18 mouse cellular contexts compared by ENCODE assay signal in genomic region chr5:107875261-107875611, GRCm38 (mm10). TPM values are rescaled to one million over a fixed set of nuclear protein-coding genes. Genes with fewer than 3 reads are reported as not detected.
DNase-seq lines count a peak whose midpoint lies in the region; ATAC-seq and TF ChIP-seq lines count a peak whose summit lies in the region.
"Had no signal": no experiment of that assay in that cellular context is flagged by ENCODE, and none has a peak within 500 bp of the region (broad histone marks: within the 10 kb centered on the region; RNA-seq: fewer than 3 reads in every experiment).

No protein-coding gene starts in this region.

- H3K9ac ChIP-seq in heart, postnatal 0 days (replicated peaks; ENCODE audit: low read depth, low read length), result no peak overlapping the region
- H3K9ac ChIP-seq in kidney, embryonic 16.5 days (replicated peaks; ENCODE audit: low read length), result no peak overlapping the region
- H3K9ac ChIP-seq in liver, embryonic 15.5 days, result peak overlapping the region; percentile 31
- no peak overlapping the region for H3K9ac ChIP-seq in forebrain, embryonic 12.5 days
- H3K9ac ChIP-seq in midbrain, embryonic 16.5 days (ENCODE audit: low read depth, low read length), result no peak overlapping the region
- H3K9ac ChIP-seq: limb, embryonic 13.5 days had no signal

- H3K27ac ChIP-seq in heart, postnatal 0 days (ENCODE audit: low read depth), result peak overlapping the region; percentile 91
- H3K27ac ChIP-seq in kidney, embryonic 16.5 days (ENCODE audit: low read length), result no peak overlapping the region
- peak overlapping the region; percentile 99 for H3K27ac ChIP-seq in liver, embryonic 15.5 days (replicated peaks)
- H3K27ac ChIP-seq in forebrain, embryonic 12.5 days, result no peak overlapping the region
- no peak overlapping the region for H3K27ac ChIP-seq in midbrain, embryonic 16.5 days (ENCODE audit: low read length)
- H3K27ac ChIP-seq: hindbrain, embryonic 10.5 days; limb, embryonic 13.5 days; midbrain, embryonic 10.5 days had no signal

- no peak for TF ChIP-seq CTCF in heart, postnatal 0 days (IDR thresholded peaks at IDR 0.05; ENCODE audit: low read depth)

- H3K4me3 ChIP-seq in heart, postnatal 0 days (ENCODE audit: low read depth, low read length), result no peak overlapping the region
- H3K4me3 ChIP-seq in kidney, embryonic 16.5 days (ENCODE audit: low read length), result no peak overlapping the region
- peak overlapping the region; percentile 72 for H3K4me3 ChIP-seq in liver, embryonic 15.5 days (replicated peaks)
- no peak overlapping the region for H3K4me3 ChIP-seq in forebrain, embryonic 12.5 days (replicated peaks)
- no peak overlapping the region for H3K4me3 ChIP-seq in midbrain, embryonic 16.5 days (ENCODE audit: low read depth, low read length)
- H3K4me3 ChIP-seq: hindbrain, embryonic 10.5 days; limb, embryonic 13.5 days; midbrain, embryonic 10.5 days had no signal

- peak overlapping the region; percentile 48; the same call in 1 of the 2 replicates for H3K4me2 ChIP-seq in heart, postnatal 0 days (ENCODE audit: low read depth, low read length)
- H3K4me2 ChIP-seq in kidney, embryonic 16.5 days (replicated peaks; ENCODE audit: low read depth, low read length), result no peak overlapping the region
- peak overlapping the region; percentile 65 for H3K4me2 ChIP-seq in liver, embryonic 15.5 days
- H3K4me2 ChIP-seq in forebrain, embryonic 12.5 days, result no peak overlapping the region
- no peak overlapping the region for H3K4me2 ChIP-seq in midbrain, embryonic 16.5 days (ENCODE audit: low read length)
- H3K4me2 ChIP-seq: limb, embryonic 13.5 days had no signal

- H3K36me3 ChIP-seq in heart, postnatal 0 days (replicated peaks; ENCODE audit: control insufficient read depth, insufficient read depth, low read length), result no peaks in the 10 kb centered on the region
- H3K36me3 ChIP-seq in kidney, embryonic 16.5 days (ENCODE audit: insufficient read depth, low read length), result no peaks in the 10 kb centered on the region
- peaks cover 28% of the 10 kb centered on the region for H3K36me3 ChIP-seq in liver, embryonic 15.5 days (replicated peaks)
- no peaks in the 10 kb centered on the region for H3K36me3 ChIP-seq in forebrain, embryonic 12.5 days (replicated peaks)
- H3K36me3 ChIP-seq in midbrain, embryonic 16.5 days (ENCODE audit: control insufficient read depth, insufficient read depth, low read length), result no peaks in the 10 kb centered on the region
- H3K36me3 ChIP-seq: hindbrain, embryonic 10.5 days; limb, embryonic 13.5 days; midbrain, embryonic 10.5 days had no signal

- no peaks in the 10 kb centered on the region for H3K9me3 ChIP-seq in heart, postnatal 0 days (replicated peaks; ENCODE audit: control insufficient read depth, low read length)
- no peaks in the 10 kb centered on the region for H3K9me3 ChIP-seq in kidney, embryonic 16.5 days (ENCODE audit: low read length)
- no peaks in the 10 kb centered on the region for H3K9me3 ChIP-seq in liver, embryonic 15.5 days (replicated peaks)
- H3K9me3 ChIP-seq in forebrain, embryonic 12.5 days, result no peaks in the 10 kb centered on the region
- no peaks in the 10 kb centered on the region for H3K9me3 ChIP-seq in midbrain, embryonic 16.5 days (replicated peaks; ENCODE audit: control insufficient read depth, low read length, poor library complexity, severe bottlenecking)
- H3K9me3 ChIP-seq: hindbrain, embryonic 10.5 days; limb, embryonic 13.5 days; midbrain, embryonic 10.5 days had no signal

- TF ChIP-seq EP300 in heart, postnatal 0 days (IDR thresholded peaks at IDR 0.05; ENCODE audit: low read depth), result no peak

- H3K4me1 ChIP-seq in heart, postnatal 0 days (ENCODE audit: control insufficient read depth, insufficient read depth), result peaks cover 9% of the 10 kb centered on the region
- no peaks in the 10 kb centered on the region for H3K4me1 ChIP-seq in kidney, embryonic 16.5 days (ENCODE audit: insufficient read depth, low read length)
- H3K4me1 ChIP-seq in liver, embryonic 15.5 days (replicated peaks), result peaks cover 53% of the 10 kb centered on the region
- no peaks in the 10 kb centered on the region; the same call in 1 of the 2 replicates for H3K4me1 ChIP-seq in forebrain, embryonic 12.5 days
- no peaks in the 10 kb centered on the region for H3K4me1 ChIP-seq in midbrain, embryonic 16.5 days (ENCODE audit: control insufficient read depth, insufficient read depth, low read length)
- H3K4me1 ChIP-seq: hindbrain, embryonic 10.5 days; limb, embryonic 13.5 days; midbrain, embryonic 10.5 days had no signal

- DNase-seq in heart, postnatal 0 days (ENCODE audit: low spot score), result no peak
- no peak for DNase-seq in heart, adult 11 months
- DNase-seq: adrenal gland, postnatal 14 days; cerebellum, adult 9-10 months; layer of hippocampus, adult 9-11 months; lung, postnatal 14 days; retina, postnatal 1 day; thymus, adult 18-20 months had no signal

- H3K27me3 ChIP-seq in heart, postnatal 0 days (ENCODE audit: control insufficient read depth, insufficient read depth, low read length), result no peaks in the 10 kb centered on the region
- H3K27me3 ChIP-seq in kidney, embryonic 16.5 days (ENCODE audit: insufficient read depth, low read length), result no peaks in the 10 kb centered on the region
- no peaks in the 10 kb centered on the region for H3K27me3 ChIP-seq in liver, embryonic 15.5 days
- H3K27me3 ChIP-seq in forebrain, embryonic 12.5 days, result no peaks in the 10 kb centered on the region
- H3K27me3 ChIP-seq in midbrain, embryonic 16.5 days (ENCODE audit: control insufficient read depth, insufficient read depth, low read depth, low read length), result no peaks in the 10 kb centered on the region
- H3K27me3 ChIP-seq: limb, embryonic 13.5 days had no signal

- no peak for ATAC-seq in heart, postnatal 0 days (ENCODE audit: insufficient read depth, low read depth)
- 0 out of 2 replicates have a peak, but pooled peaks have one; percentile 8 for ATAC-seq in erythroblast, adult 5-6 weeks (replicated peaks; ENCODE audit: low FRiP score, poor library complexity, severe bottlenecking)
- ATAC-seq in kidney, embryonic 16.5 days (ENCODE audit: low FRiP score, low TSS enrichment), result 0 out of 2 replicates have a peak, but pooled peaks have one; percentile 67
- ATAC-seq in liver, embryonic 15.5 days (ENCODE audit: insufficient read depth), result peak; percentile 56
- ATAC-seq in forebrain, embryonic 12.5 days (ENCODE audit: low FRiP score), result no peak
- ATAC-seq in midbrain, embryonic 16.5 days, result no peak

RNA-seq across cellular contexts. Expression of gene Evi5, which starts 0.3 kb away (rescaled TPM):
- 55.9 and 66.6 TPM in 2 replicates for total RNA-seq in heart, postnatal 0 days (2014; rRNA removed; ENCODE audit: low replicate concordance)
- 35.8 and 38.4 TPM in 2 replicates for polyA plus RNA-seq in heart, postnatal 0 days (2015; fragmentation: Nextera tagmentation; extraction: Ambion mirVana)
- total RNA-seq in erythroblast, adult 5-6 weeks (2015; ENCODE audit: low replicate concordance), result 520 and 561 TPM in 2 replicates
- total RNA-seq in erythroblast, adult 5-6 weeks (2017; ENCODE audit: low replicate concordance), result 882 and 1,043 TPM in 2 replicates
- 76.5 and 79.9 TPM in 2 replicates for polyA plus RNA-seq in kidney, embryonic 16.5 days (2015; fragmentation: Nextera tagmentation; extraction: Ambion mirVana)
- 54.3 and 56.7 TPM in 2 replicates for polyA plus RNA-seq in liver, embryonic 15.5 days (2015; fragmentation: Nextera tagmentation; extraction: Ambion mirVana)
- polyA plus RNA-seq in forebrain, embryonic 12.5 days (2016; fragmentation: Nextera tagmentation; extraction: Ambion mirVana), result 54.8 and 57.4 TPM in 2 replicates
- 43.0 and 46.5 TPM in 2 replicates for polyA plus RNA-seq in midbrain, embryonic 16.5 days (2015; fragmentation: Nextera tagmentation; extraction: Ambion mirVana)

RNA-seq across cellular contexts. Expression of gene Rpl5, which starts 25.1 kb away (rescaled TPM):
- total RNA-seq in heart, postnatal 0 days (2014; rRNA removed; ENCODE audit: low replicate concordance), result 201 and 233 TPM in 2 replicates
- polyA plus RNA-seq in heart, postnatal 0 days (2015; fragmentation: Nextera tagmentation; extraction: Ambion mirVana), result 22.1 and 26.8 TPM in 2 replicates
- total RNA-seq in erythroblast, adult 5-6 weeks (2015; ENCODE audit: low replicate concordance), result 89.2 and 183 TPM in 2 replicates
- 48.5 and 162 TPM in 2 replicates for total RNA-seq in erythroblast, adult 5-6 weeks (2017; ENCODE audit: low replicate concordance)
- 81.1 and 82.6 TPM in 2 replicates for polyA plus RNA-seq in kidney, embryonic 16.5 days (2015; fragmentation: Nextera tagmentation; extraction: Ambion mirVana)
- polyA plus RNA-seq in liver, embryonic 15.5 days (2015; fragmentation: Nextera tagmentation; extraction: Ambion mirVana), result 26.1 and 26.7 TPM in 2 replicates
- 62.6 and 63.6 TPM in 2 replicates for polyA plus RNA-seq in forebrain, embryonic 12.5 days (2016; fragmentation: Nextera tagmentation; extraction: Ambion mirVana)
- 62.5 and 72.6 TPM in 2 replicates for polyA plus RNA-seq in midbrain, embryonic 16.5 days (2015; fragmentation: Nextera tagmentation; extraction: Ambion mirVana)

RNA-seq across cellular contexts. Expression of gene Ube2d2b, which starts 45.3 kb away (rescaled TPM):
- total RNA-seq in heart, postnatal 0 days (2014; rRNA removed; ENCODE audit: low replicate concordance), result not detected in 2 replicates
- not detected in 2 replicates for polyA plus RNA-seq in heart, postnatal 0 days (2015; fragmentation: Nextera tagmentation; extraction: Ambion mirVana)
- not detected in 2 replicates for total RNA-seq in erythroblast, adult 5-6 weeks (2015; ENCODE audit: low replicate concordance)
- 0.09 and 2.2 TPM in 2 replicates for total RNA-seq in erythroblast, adult 5-6 weeks (2017; ENCODE audit: low replicate concordance)
- polyA plus RNA-seq in kidney, embryonic 16.5 days (2015; fragmentation: Nextera tagmentation; extraction: Ambion mirVana), result 0.15 and 0.33 TPM in 2 replicates
- polyA plus RNA-seq in liver, embryonic 15.5 days (2015; fragmentation: Nextera tagmentation; extraction: Ambion mirVana), result 0.35 and 0.53 TPM in 2 replicates
- 0.23 and 0.26 TPM in 2 replicates for polyA plus RNA-seq in forebrain, embryonic 12.5 days (2016; fragmentation: Nextera tagmentation; extraction: Ambion mirVana)
- 0.10 and 0.16 TPM in 2 replicates for polyA plus RNA-seq in midbrain, embryonic 16.5 days (2015; fragmentation: Nextera tagmentation; extraction: Ambion mirVana)
- total RNA-seq: adrenal gland, postnatal 14 days; gastrocnemius, adult 8-10 months; neutrophil, adult 5-6 weeks had no signal

Comparison
In these comparisons a context has a peak if more than half of its experiments do, and no peak if none do; other contexts are left out.
1. ATAC-seq: peak in erythroblast, adult 5-6 weeks (single experiment), kidney, embryonic 16.5 days (single experiment) and liver, embryonic 15.5 days (single experiment); none in heart, postnatal 0 days (single experiment), forebrain, embryonic 12.5 days (single experiment) and midbrain, embryonic 16.5 days (single experiment).
2. H3K27ac ChIP-seq: peak in heart, postnatal 0 days (single experiment) and liver, embryonic 15.5 days (single experiment); none in kidney, embryonic 16.5 days (single experiment), forebrain, embryonic 12.5 days (single experiment) and midbrain, embryonic 16.5 days (single experiment).
3. H3K4me2 ChIP-seq: peak in heart, postnatal 0 days (single experiment) and liver, embryonic 15.5 days (single experiment); none in kidney, embryonic 16.5 days (single experiment), forebrain, embryonic 12.5 days (single experiment) and midbrain, embryonic 16.5 days (single experiment).